Mouse (Mus musculus) heart, postnatal 36 days (tissue): Measurements from ENCODE around the gene Nav1. TPM values are rescaled to one million over a fixed set of nuclear protein-coding genes. Genes with fewer than 3 reads are reported as not detected.

Experiments
- DNase-seq, 2 experiments: peaks; one replicate each; pipeline ENCODE4 v3.0.0; 2021 to 2022
- intact Hi-C: fragments of 180-260 bp; cut with DNase I; formaldehyde crosslinking; loops from one replicate; pipeline ENCODE4 v1.15.1; 2025
- total RNA-seq, 2 experiments: library from RNA; stranded (reverse); gene quantifications; 2 replicates each; pipeline ENCODE4 v1.2.3; 2021

Nav1 gene
- total RNA-seq, 2 experiments from 2014 or later, result 18.6 to 20.8 TPM

- intact Hi-C loops, result no loop called here
Measured at GRCm38 (mm10) chr1:135531081-135531480, 76.0 kb downstream of the Nav1 start.

GRCm38 (mm10) chr1:135524518-135524860, 82.6 kb downstream of the Nav1 start:
- no peak for DNase-seq
- intact Hi-C loops, result no loop called here

More at GRCm38 (mm10) chr1:135531081-135531480, 76.0 kb downstream of the Nav1 start:
- peak; percentile 65 to 75 for DNase-seq

GRCm38 (mm10) chr1:135523780-135524517, 83.1 kb downstream of the Nav1 start:
- intact Hi-C loops, result no loop called here
- no peak for DNase-seq

- intact Hi-C loops, result no loop called here
Measured at GRCm38 (mm10) chr1:135523344-135523743, 83.8 kb downstream of the Nav1 start.

DNA sequence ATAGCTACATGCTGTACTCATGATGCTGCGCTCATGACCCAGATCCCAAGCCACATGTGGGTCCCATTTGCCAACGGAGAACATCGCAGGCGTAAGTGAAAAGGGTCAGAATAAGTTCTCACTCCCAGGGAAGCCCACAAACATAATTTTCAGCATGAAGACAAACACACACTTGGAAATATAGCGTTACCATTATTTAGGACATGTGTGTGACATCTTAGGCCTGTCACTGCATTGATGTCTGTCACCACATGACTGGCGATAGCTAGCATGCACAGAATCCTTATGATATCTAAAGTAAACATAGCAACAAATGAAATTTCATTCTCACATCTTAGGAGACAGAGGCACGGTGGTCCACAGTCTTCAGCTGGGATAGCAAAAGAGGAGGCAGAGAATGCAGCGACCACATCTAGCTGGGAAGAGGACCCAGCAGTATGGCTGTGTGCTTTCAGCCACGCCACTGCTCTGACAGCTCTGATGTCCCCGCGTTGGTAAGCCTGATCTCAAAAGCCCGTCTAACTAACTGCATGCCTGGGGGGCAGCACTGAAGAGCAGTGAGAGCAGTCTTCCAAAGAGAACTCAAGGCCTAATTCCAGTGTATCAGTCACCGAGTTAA, 86.4 kb downstream of the Nav1 start:
- DNase-seq, result no peak
- intact Hi-C loops, result no loop called here

More at GRCm38 (mm10) chr1:135523344-135523743, 83.8 kb downstream of the Nav1 start:
- no peak for DNase-seq

- no peak for DNase-seq
- intact Hi-C loops, result no loop called here
Measured at GRCm38 (mm10) chr1:135518661-135519060, 88.4 kb downstream of the Nav1 start.

DNA sequence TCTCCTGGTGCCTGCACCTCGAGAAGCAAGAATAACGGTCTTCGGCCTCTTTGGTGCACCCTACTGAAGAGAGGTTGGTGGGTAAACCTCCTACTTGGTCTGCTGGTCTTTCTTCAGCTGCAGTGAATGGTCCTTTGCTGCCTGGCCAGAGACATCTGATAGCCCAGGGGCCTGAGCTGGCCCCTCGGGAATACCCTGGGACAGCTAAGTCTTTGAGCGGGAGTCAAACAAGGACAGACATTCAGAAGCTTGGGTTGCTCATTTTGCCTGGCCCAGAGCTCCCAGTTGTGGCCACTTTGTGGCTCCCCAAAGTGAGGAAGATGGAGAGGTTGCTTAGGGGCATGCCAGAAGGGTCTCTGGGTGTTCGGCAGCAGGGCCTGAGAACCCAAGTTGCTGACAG, 89.6 kb downstream of the Nav1 start:
- no peak for DNase-seq
- intact Hi-C loops, result no loop called here

- no peak for DNase-seq
- intact Hi-C loops, result no loop called here
Measured at GRCm38 (mm10) chr1:135516511-135517305, 90.4 kb downstream of the Nav1 start.

DNA sequence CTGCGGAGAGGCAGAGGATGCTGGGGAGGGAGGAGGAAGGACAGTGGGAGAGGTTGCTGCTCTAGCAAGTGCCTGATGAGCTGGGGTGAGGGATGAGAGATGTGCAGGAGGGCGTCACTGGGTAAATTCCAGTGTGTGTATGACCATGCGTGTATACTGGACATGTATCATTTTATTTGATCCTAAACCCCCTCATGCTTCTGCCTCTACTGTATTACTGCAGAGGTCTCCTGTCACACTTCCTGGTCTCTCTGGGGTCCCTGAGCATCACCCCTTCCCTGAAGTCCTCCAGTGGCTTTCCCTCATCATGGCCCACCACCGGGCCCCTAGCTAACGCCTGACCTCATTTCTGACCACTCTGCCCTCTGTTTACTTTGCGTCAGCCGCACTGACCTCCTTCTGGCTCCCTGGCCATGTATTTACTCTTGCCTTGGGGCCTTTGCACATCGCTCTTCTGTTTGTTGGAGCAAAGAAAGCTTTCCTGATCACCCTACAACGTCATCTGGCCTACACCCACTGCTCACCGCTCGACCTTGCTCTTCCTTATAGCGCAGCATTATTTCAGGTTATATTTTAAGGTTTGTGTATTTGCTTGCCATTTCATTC, 91.4 kb downstream of the Nav1 start:
- intact Hi-C loops, result no loop called here
- DNase-seq, result no peak

GRCm38 (mm10) chr1:135514913-135515632, 92.0 kb downstream of the Nav1 start:
- intact Hi-C loops, result no loop called here
- DNase-seq, result no peak

GRCm38 (mm10) chr1:135514046-135514445, 93.0 kb downstream of the Nav1 start:
- DNase-seq, result no peak
- intact Hi-C loops, result no loop called here

GRCm38 (mm10) chr1:135513464-135513863, 93.6 kb downstream of the Nav1 start:
- DNase-seq, result peak in 1 of 2 experiments; percentile 4
- intact Hi-C loops, result no loop called here

DNA sequence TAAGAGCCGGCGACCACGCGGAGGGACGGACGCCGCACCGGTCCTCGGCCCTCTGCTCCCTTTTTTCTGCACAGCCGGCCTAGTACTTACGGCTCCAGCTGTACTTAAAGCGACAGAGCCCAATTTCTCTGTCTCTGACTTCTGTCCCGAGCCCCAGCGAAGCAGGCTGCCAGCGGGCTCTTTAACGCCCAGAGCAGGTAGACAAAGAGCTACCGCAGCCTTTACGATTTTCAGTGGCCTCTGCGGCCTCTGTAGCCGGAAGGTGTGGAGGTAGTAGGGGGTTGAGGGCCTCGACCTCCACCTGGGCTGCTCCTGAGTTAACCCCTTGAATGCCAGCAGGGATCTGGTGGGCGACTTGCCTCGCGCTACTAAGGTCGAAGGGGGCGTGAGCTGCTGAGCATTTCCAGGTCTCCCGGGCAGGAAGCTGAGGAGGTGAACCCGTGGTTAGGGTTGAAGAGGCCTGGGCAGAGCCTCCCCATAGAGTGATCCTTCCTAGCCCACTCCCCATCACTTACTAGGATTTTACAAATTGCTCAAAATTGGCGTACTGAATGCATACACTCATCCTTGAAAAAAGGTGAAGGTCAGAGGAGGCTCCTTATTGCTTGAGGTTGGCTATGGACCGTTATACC, 96.6 kb downstream of the Nav1 start:
- DNase-seq, result peak; percentile 53 to 59
- intact Hi-C loops, result no loop called here

- DNase-seq, result no peak
Measured at GRCm38 (mm10) chr1:135509145-135510084, 97.7 kb downstream of the Nav1 start.

DNA sequence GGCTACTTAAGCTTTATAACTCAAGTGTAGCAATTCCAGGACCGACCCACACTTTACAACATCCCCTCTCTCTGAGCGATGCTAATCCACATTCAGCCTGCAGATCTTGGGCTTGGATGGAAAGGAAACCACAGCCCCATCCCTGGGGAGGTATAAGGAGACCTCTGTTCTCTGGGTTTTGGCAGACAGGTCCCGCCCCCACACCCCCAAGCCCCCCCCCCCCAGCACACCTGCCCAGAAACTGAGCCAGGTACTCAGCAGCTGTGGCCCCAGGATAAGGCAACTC, 98.8 kb downstream of the Nav1 start:
- no peak for DNase-seq
- intact Hi-C loops, result no loop called here

More at GRCm38 (mm10) chr1:135509145-135510084, 97.7 kb downstream of the Nav1 start:
- intact Hi-C loops, result no loop called here

GRCm38 (mm10) chr1:135507572-135508348, 99.3 kb downstream of the Nav1 start:
- intact Hi-C loops, result no loop called here
- no peak for DNase-seq

- intact Hi-C loops, result no loop called here
- no peak for DNase-seq
Measured at GRCm38 (mm10) chr1:135505499-135505898, 101.6 kb downstream of the Nav1 start.

GRCm38 (mm10) chr1:135503436-135503835, 103.7 kb downstream of the Nav1 start:
- intact Hi-C loops, result no loop called here
- no peak for DNase-seq
